Mouse (Mus musculus) adipocyte (in vitro differentiated cells): ENCODE measurements around the gene AC124108.1.

ENCODE experiments used
- DNase-seq: peaks from one replicate; pipeline ENCODE4 v3.0.0-alpha.2; 2016; ENCODE audit warnings: low spot score

The AC124108.1 gene

GRCm38 (mm10) chr1:132164780-132165518, 26.3 kb upstream of the AC124108.1 start:
- DNase-seq, result no peak

GRCm38 (mm10) chr1:132165859-132166258, 25.4 kb upstream of the AC124108.1 start:
- DNase-seq, result no peak

- DNase-seq, result no peak
These were observed 23.0 kb upstream of the AC124108.1 start for GRCm38 (mm10) chr1:132168115-132168767.

- no peak for DNase-seq
These were observed 20.6 kb upstream of the AC124108.1 start for GRCm38 (mm10) chr1:132170698-132171097.

- DNase-seq, result no peak
These were observed 19.6 kb upstream of the AC124108.1 start for GRCm38 (mm10) chr1:132171619-132172018.

GRCm38 (mm10) chr1:132186303-132186702, 5.0 kb upstream of the AC124108.1 start:
- DNase-seq, result no peak

GRCm38 (mm10) chr1:132188442-132189066, 2.7 kb upstream of the AC124108.1 start:
- DNase-seq, result no peak

- DNase-seq, result no peak
These were observed 2.0 kb upstream of the AC124108.1 start for GRCm38 (mm10) chr1:132189231-132189630.

GRCm38 (mm10) chr1:132190040-132190513, 1.2 kb upstream of the AC124108.1 start:
- no peak for DNase-seq

GRCm38 (mm10) chr1:132190621-132191092, 600 bp upstream of the AC124108.1 start:
- no peak for DNase-seq

GRCm38 (mm10) chr1:132191786-132192680, 776 bp downstream of the AC124108.1 start:
- DNase-seq, result no peak

GRCm38 (mm10) chr1:132193806-132194205, 2.5 kb downstream of the AC124108.1 start:
- no peak for DNase-seq

- no peak for DNase-seq
These were observed 3.4 kb downstream of the AC124108.1 start for GRCm38 (mm10) chr1:132194624-132195023.

GRCm38 (mm10) chr1:132195100-132195499, 3.8 kb downstream of the AC124108.1 start:
- no peak for DNase-seq

GRCm38 (mm10) chr1:132195681-132196080, 4.4 kb downstream of the AC124108.1 start:
- no peak for DNase-seq

- DNase-seq, result no peak
These were observed 5.1 kb downstream of the AC124108.1 start for GRCm38 (mm10) chr1:132196337-132196736.

- DNase-seq, result no peak
These were observed 6.4 kb downstream of the AC124108.1 start for GRCm38 (mm10) chr1:132197666-132198065.

GRCm38 (mm10) chr1:132198401-132199071, 7.3 kb downstream of the AC124108.1 start:
- DNase-seq, result no peak

- peak; percentile 14 for DNase-seq
These were observed 8.0 kb downstream of the AC124108.1 start for GRCm38 (mm10) chr1:132199244-132199643.

GRCm38 (mm10) chr1:132199934-132200333, 8.7 kb downstream of the AC124108.1 start:
- DNase-seq, result no peak
